In genomic region chr12:69361919-69362318, GRCm38 (mm10) we compare ENCODE assay signal across 8 mouse cellular contexts. TPM values are rescaled to one million over a fixed set of nuclear protein-coding genes. Genes with fewer than 3 reads are reported as not detected.
DNase-seq lines count a peak whose midpoint lies in the region; ATAC-seq and TF ChIP-seq lines count a peak whose summit lies in the region.

No protein-coding gene starts in this region.

- 5% methylated on average over 10 of the region's 10 CpGs for WGBS in embryonic facial prominence, embryonic 13.5 days
- WGBS in intestine, embryonic 16.5 days: 5% methylated on average over 10 of the region's 10 CpGs
- 8% methylated on average over 10 of the region's 10 CpGs for WGBS in neural tube, embryonic 13.5 days

- H3K4me2 ChIP-seq in embryonic facial prominence, embryonic 13.5 days: peak overlapping the region; percentile 69
- peak overlapping the region; percentile 70 for H3K4me2 ChIP-seq in intestine, embryonic 16.5 days (ENCODE audit: low read depth, low read length)
- peak overlapping the region; percentile 65 for H3K4me2 ChIP-seq in neural tube, embryonic 13.5 days

- peak overlapping the region; percentile 64 for H3K4me3 ChIP-seq in left cerebral cortex, adult 2 months
- peak overlapping the region; percentile 51 for H3K4me3 ChIP-seq in embryonic facial prominence, embryonic 13.5 days
- H3K4me3 ChIP-seq in intestine, embryonic 16.5 days (ENCODE audit: low read length): peak overlapping the region; percentile 48
- H3K4me3 ChIP-seq in neural tube, embryonic 13.5 days: peak overlapping the region; percentile 56

- intact Hi-C loops in left cerebral cortex, adult 2 months (cut with DNase I): loop anchor here (2.0 kb wide), 1 partner anchor 321 kb away; no protein-coding TSS in a partner anchor
- intact Hi-C loops in left cerebral cortex, postnatal 10 days (cut with DNase I): no loop called here

- H3K27ac ChIP-seq in left cerebral cortex, adult 2 months: peak overlapping the region; percentile 83
- H3K27ac ChIP-seq in embryonic facial prominence, embryonic 13.5 days: peak overlapping the region; percentile 98
- peak overlapping the region; percentile 92 for H3K27ac ChIP-seq in intestine, embryonic 16.5 days (ENCODE audit: low read length)
- H3K27ac ChIP-seq in neural tube, embryonic 13.5 days (replicated peaks): peak overlapping the region; percentile 92

- DNase-seq in left cerebral cortex, adult 2 months (ENCODE audit: extremely low spot score in 1 of 2, low spot score in 2 of 2): no peak
- no peak for DNase-seq in left cerebral cortex, postnatal 10 days (ENCODE audit: extremely low spot score in 1 of 2, low spot score in 2 of 2)
- DNase-seq in spleen, adult 12 weeks (ENCODE audit: low spot score): no peak
- DNase-seq in gastrocnemius, postnatal 10 days: no peak

- peaks cover 9% of the 10 kb centered on the region for H3K4me1 ChIP-seq in embryonic facial prominence, embryonic 13.5 days
- H3K4me1 ChIP-seq in intestine, embryonic 16.5 days (ENCODE audit: control insufficient read depth, insufficient read depth, low read length): peaks cover 10% of the 10 kb centered on the region
- H3K4me1 ChIP-seq in neural tube, embryonic 13.5 days (replicated peaks): peaks cover 25% of the 10 kb centered on the region

- ATAC-seq in embryonic facial prominence, embryonic 13.5 days (ENCODE audit: insufficient number of reproducible peaks, insufficient read depth, low FRiP score, low TSS enrichment, low read depth): no peak; the same call in 1 of the 2 replicates
- no peak for ATAC-seq in intestine, embryonic 16.5 days
- ATAC-seq in neural tube, embryonic 13.5 days (ENCODE audit: low read depth): no peak
- ATAC-seq in frontal cortex, adult (ENCODE audit: low TSS enrichment): no peak; the same call in 1 of the 2 replicates

- H3K27me3 ChIP-seq in embryonic facial prominence, embryonic 13.5 days: no peaks in the 10 kb centered on the region
- H3K27me3 ChIP-seq in intestine, embryonic 16.5 days (replicated peaks; ENCODE audit: control insufficient read depth, insufficient read depth, low read length): no peaks in the 10 kb centered on the region
- no peaks in the 10 kb centered on the region for H3K27me3 ChIP-seq in neural tube, embryonic 13.5 days

- no peak for TF ChIP-seq CTCF in left cerebral cortex, adult 2 months (IDR thresholded peaks at IDR 0.05)

- H3K9ac ChIP-seq in embryonic facial prominence, embryonic 13.5 days: peak overlapping the region; percentile 76
- peak overlapping the region; percentile 69 for H3K9ac ChIP-seq in intestine, embryonic 16.5 days (ENCODE audit: low read depth, low read length)
- H3K9ac ChIP-seq in neural tube, embryonic 13.5 days: peak overlapping the region; percentile 74

- no peaks in the 10 kb centered on the region for H3K9me3 ChIP-seq in embryonic facial prominence, embryonic 13.5 days
- H3K9me3 ChIP-seq in intestine, embryonic 16.5 days (ENCODE audit: control insufficient read depth, low read length): no peaks in the 10 kb centered on the region
- H3K9me3 ChIP-seq in neural tube, embryonic 13.5 days: no peaks in the 10 kb centered on the region

- H3K36me3 ChIP-seq in embryonic facial prominence, embryonic 13.5 days: no peaks in the 10 kb centered on the region
- no peaks in the 10 kb centered on the region for H3K36me3 ChIP-seq in intestine, embryonic 16.5 days (ENCODE audit: control insufficient read depth, insufficient read depth, low read length)
- H3K36me3 ChIP-seq in neural tube, embryonic 13.5 days: no peaks in the 10 kb centered on the region

RNA-seq across cellular contexts. Expression of gene Nemf, which starts 5.0 kb away (rescaled TPM):
- total RNA-seq in left cerebral cortex, adult 2 months (2021): 10 to 100 TPM; 46.3 to 53.7 TPM
- 10 to 100 TPM; 38.2 to 40.8 TPM for total RNA-seq in left cerebral cortex, postnatal 10 days (2021)
- 107 and 112 TPM in 2 replicates for polyA plus RNA-seq in embryonic facial prominence, embryonic 13.5 days (2015; fragmentation: Nextera tagmentation; extraction: Ambion mirVana)
- polyA plus RNA-seq in intestine, embryonic 16.5 days (2015; fragmentation: Nextera tagmentation; extraction: Ambion mirVana): 56.3 and 66.2 TPM in 2 replicates
- 96.5 and 100 TPM in 2 replicates for polyA plus RNA-seq in neural tube, embryonic 13.5 days (2015; fragmentation: Nextera tagmentation; extraction: Ambion mirVana)
- 10 to 100 TPM; 21.3 to 23.4 TPM for total RNA-seq in gastrocnemius, postnatal 10 days (2021)

RNA-seq across cellular contexts. Expression of gene Arf6, which starts 10.0 kb away (rescaled TPM):
- 10 to 100 TPM; 56.8 to 58.9 TPM for total RNA-seq in left cerebral cortex, adult 2 months (2021)
- 10 to 100 TPM; 61.6 to 62.8 TPM for total RNA-seq in left cerebral cortex, postnatal 10 days (2021)
- polyA plus RNA-seq in embryonic facial prominence, embryonic 13.5 days (2015; fragmentation: Nextera tagmentation; extraction: Ambion mirVana): 48.4 and 56.7 TPM in 2 replicates
- 18.0 and 34.2 TPM in 2 replicates for polyA plus RNA-seq in intestine, embryonic 16.5 days (2015; fragmentation: Nextera tagmentation; extraction: Ambion mirVana)
- 32.6 and 34.5 TPM in 2 replicates for polyA plus RNA-seq in neural tube, embryonic 13.5 days (2015; fragmentation: Nextera tagmentation; extraction: Ambion mirVana)
- 10 to 100 TPM; 42.5 to 52.1 TPM for total RNA-seq in gastrocnemius, postnatal 10 days (2021)

RNA-seq across cellular contexts. Expression of gene Gm9887, which starts 10.3 kb away (rescaled TPM):
- total RNA-seq in left cerebral cortex, adult 2 months (2021): 1 to 10 TPM; 1.2 TPM
- total RNA-seq in left cerebral cortex, postnatal 10 days (2021): 1 to 10 TPM; 1.4 to 1.6 TPM
- 1.6 and 2.6 TPM in 2 replicates for polyA plus RNA-seq in embryonic facial prominence, embryonic 13.5 days (2015; fragmentation: Nextera tagmentation; extraction: Ambion mirVana)
- 1.0 and 1.4 TPM in 2 replicates for polyA plus RNA-seq in intestine, embryonic 16.5 days (2015; fragmentation: Nextera tagmentation; extraction: Ambion mirVana)
- polyA plus RNA-seq in neural tube, embryonic 13.5 days (2015; fragmentation: Nextera tagmentation; extraction: Ambion mirVana): 0.71 and 1.3 TPM in 2 replicates
- under 1 TPM; 0.45 to 0.54 TPM for total RNA-seq in gastrocnemius, postnatal 10 days (2021)
